Mouse (Mus musculus) splenic B cell, adult 2 months (primary cell): Measurements from ENCODE around the gene Grap2.
A peak's percentile ranks its signal among the peaks of the same experiment; 100 is the strongest.

Experiments used
- DNase-seq: peaks from one replicate; pipeline ENCODE4 v3.0.0-alpha.2; 2011; ENCODE audit warnings: low read depth, low spot score
- H3K27me3 ChIP-seq: 2 replicates; pipeline ENCODE4 v1.6.1; 2012; ENCODE audit warnings: mild to moderate bottlenecking, low read length, moderate library complexity, mixed read lengths; ENCODE audit not compliant: control insufficient read depth, poor library complexity, insufficient read depth, severe bottlenecking
- H3K36me3 ChIP-seq: 2 replicates; pipeline ENCODE4 v1.6.1; 2012; ENCODE audit warnings: mild to moderate bottlenecking, low read length, moderate library complexity, mixed read lengths; ENCODE audit not compliant: control insufficient read depth, poor library complexity, insufficient read depth, severe bottlenecking

Grap2 gene

DNA sequence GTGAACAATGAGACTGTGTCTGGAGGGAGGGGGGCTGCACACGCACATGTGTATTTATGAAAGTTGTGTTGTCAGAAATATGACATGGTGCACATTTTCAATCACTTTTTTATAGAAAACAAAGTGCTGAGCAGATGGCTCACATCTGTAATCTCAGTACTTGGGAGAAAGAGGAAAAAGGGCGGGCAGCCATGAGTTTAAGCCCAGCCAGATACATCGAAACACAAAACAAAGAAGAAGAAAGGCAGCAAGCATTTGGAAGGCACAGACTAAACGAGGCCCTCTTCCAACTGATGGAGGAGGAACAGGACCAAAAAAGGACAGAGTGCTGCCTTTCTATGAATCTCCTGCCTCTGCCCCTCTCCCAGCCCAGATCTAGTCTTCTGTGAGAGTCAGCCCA, 88.6 kb downstream of the Grap2 start:
- DNase-seq, result no peak
- H3K36me3 ChIP-seq, result no peaks in the 10 kb centered on the region
- H3K27me3 ChIP-seq, result no peaks in the 10 kb centered on the region

DNA sequence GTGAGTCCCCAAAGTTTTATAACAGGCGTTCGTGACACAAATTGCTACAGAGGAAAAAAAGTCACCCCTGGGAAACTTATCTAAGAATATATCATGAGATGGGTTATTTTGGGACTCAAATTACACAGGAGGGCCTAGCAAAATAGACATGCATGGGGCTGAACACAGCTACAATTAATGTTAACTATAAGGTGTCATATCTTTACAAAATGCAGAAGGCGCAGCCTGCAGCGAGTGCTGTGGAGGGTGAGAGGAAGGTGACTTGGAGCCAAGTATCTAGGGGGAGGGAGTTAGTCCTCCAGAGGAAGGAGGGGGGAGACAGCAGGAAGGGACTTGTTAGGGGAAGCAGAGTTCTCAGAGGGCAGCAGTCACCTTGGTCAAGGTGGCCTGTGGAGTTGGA, 92.0 kb downstream of the Grap2 start:
- no peaks in the 10 kb centered on the region for H3K36me3 ChIP-seq
- no peak for DNase-seq

DNA sequence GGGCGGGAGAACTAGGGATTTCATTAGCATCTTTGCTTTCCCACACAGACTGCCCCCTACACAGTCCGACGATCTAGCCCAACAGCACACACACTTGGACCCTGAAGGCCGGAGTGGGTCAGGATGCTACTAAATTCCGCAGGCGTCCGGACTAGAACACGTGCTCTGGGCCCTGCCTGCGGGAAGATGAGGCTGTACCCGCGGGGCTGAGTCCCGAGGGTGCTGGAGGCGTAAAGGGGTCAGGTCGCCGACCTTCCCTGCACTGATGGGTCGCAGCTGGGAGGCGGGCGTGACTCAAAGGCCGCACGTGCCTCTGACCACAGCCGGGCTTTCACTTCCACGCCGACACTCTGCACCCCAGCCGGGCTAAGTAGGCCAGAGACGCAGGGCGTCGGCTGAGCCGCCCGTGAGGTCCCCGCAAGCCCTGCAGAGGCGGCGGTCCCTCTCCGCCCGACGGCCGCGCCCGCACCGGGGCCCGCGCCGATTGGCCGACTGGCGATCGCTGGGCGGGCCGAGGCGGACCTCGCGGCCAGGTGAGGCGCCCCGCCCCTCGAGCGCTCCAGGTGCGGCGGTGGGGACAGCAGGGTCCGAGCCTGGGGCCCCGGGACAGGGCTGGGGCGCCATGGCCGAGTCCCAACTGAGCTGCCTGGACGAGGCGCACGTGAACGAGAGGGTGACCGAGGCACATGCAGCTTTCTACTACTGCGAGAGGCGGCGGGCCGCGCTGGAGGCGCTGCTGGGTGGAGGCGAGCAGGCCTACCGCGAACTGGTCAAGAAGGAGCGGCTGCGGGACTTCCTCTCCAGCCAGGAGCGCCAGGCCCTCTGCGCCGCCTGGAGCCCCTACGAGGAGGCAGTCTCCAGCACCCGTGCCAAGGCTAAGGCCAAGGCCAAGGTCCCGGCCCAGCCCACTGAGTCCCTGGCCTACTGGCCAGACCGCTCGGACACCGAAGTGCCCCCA, 99.2 kb downstream of the Grap2 start, which contains the start of gene Fam83f:
Gene Fam83f (plus strand): TSS at position 553 of the 958 bp plus-strand sequence.
- Histone ChIP-seq H3K36me3 (no peaks in the 10 kb centered on the region), H3K27me3 (no peaks in the 10 kb centered on the region)
- DNase-seq, result peak; percentile 87

More for the DNA sequence above, 92.0 kb downstream of the Grap2 start:
- H3K27me3 ChIP-seq, result no peaks in the 10 kb centered on the region

- Histone ChIP-seq H3K36me3 (no peaks in the 10 kb centered on the region), H3K27me3 (no peaks in the 10 kb centered on the region)
- no peak for DNase-seq
These were observed 100.4 kb downstream of the Grap2 start for GRCm38 (mm10) chr15:80672810-80673209.

GRCm38 (mm10) chr15:80673337-80674095, 101.1 kb downstream of the Grap2 start:
- no peak for DNase-seq
- Histone ChIP-seq H3K27me3 (no peaks in the 10 kb centered on the region), H3K36me3 (no peaks in the 10 kb centered on the region)

GRCm38 (mm10) chr15:80674700-80675099, 102.3 kb downstream of the Grap2 start:
- DNase-seq, result no peak
- no peaks in the 10 kb centered on the region for H3K36me3 ChIP-seq
- no peaks in the 10 kb centered on the region for H3K27me3 ChIP-seq

DNA sequence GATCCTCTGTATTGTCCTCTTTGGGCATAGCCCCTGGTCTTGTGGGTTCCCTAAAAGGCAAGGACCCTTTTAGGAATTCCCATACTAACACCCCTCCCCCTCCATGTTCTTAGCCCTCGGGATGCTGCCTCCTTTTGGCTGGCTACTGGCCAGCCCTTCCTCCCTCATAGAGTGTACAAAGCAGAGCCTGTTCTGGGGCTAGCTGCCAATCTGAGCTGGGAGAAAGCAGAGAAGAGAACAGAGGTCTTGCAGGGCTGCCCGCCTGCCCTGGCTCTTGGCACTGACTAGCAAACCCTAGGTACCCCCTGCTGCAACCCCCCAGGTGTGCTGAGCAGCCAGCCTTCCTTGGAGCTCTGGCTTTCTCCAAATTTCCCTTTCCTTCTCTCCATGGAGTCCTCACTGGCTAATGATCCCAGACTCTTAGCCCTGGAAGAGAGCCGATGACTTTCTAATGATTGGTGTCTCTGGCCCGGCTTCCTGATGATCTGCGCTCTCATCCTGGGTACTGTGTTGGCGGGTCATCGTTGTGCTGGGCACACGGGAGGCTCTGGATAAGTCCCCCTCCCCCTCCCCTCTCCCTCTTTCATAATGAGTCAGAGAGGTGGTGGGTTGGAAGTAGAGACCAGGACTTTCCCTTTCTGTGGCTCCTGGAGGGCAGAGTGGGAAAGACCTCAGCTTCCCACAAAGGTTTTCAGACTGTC, 107.3 kb downstream of the Grap2 start:
- no peak for DNase-seq
- H3K27me3 ChIP-seq, result no peaks in the 10 kb centered on the region
- H3K36me3 ChIP-seq, result no peaks in the 10 kb centered on the region

GRCm38 (mm10) chr15:80680347-80681030, 108.1 kb downstream of the Grap2 start:
- no peak for DNase-seq
- Histone ChIP-seq H3K36me3 (no peaks in the 10 kb centered on the region), H3K27me3 (no peaks in the 10 kb centered on the region)

DNA sequence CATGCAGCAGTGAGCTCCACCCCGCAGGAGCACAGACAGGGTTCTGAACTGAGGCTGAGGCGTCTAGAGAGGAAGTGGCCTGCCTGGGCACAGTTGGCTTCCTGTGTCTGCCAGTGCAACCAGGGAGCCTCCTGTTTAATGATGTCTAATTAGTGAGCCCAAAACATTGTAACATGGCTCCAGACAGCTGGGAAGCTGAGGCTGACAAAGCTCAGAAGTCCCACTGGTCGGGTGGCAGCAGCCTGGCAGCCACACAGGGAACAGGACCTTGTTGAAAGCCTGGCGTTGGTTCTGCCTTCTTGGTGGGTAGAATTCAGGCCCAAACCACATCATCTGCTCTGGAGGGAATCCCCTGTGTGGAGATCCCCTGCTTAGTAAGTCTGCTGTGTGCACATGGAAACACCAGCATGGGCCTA, 109.1 kb downstream of the Grap2 start:
- DNase-seq, result peak; percentile 72
- Histone ChIP-seq H3K27me3 (no peaks in the 10 kb centered on the region), H3K36me3 (no peaks in the 10 kb centered on the region)

GRCm38 (mm10) chr15:80682343-80682742, 109.9 kb downstream of the Grap2 start:
- Histone ChIP-seq H3K36me3 (no peaks in the 10 kb centered on the region), H3K27me3 (no peaks in the 10 kb centered on the region)
- DNase-seq, result no peak

DNA sequence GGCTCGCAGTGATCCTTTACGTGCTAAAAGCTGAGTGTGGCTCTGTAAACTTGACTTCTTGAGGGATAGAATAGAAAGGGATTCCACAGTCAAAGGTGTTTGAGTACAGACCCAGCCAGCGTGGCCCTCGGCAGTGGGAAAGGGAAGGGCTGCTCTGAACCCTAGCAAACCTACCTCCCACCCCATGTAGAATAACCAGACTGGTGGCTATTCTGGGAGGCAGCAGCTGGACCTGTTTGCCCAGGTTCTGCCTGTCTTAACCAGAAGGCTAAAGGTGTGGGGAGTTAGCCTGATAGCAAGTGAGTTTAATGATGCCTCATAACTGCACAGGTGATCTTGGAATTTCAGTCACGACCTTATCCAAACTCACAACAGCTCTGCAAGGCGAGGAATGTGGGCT, 110.8 kb downstream of the Grap2 start:
- Histone ChIP-seq H3K27me3 (no peaks in the 10 kb centered on the region), H3K36me3 (no peaks in the 10 kb centered on the region)
- DNase-seq, result no peak

DNA sequence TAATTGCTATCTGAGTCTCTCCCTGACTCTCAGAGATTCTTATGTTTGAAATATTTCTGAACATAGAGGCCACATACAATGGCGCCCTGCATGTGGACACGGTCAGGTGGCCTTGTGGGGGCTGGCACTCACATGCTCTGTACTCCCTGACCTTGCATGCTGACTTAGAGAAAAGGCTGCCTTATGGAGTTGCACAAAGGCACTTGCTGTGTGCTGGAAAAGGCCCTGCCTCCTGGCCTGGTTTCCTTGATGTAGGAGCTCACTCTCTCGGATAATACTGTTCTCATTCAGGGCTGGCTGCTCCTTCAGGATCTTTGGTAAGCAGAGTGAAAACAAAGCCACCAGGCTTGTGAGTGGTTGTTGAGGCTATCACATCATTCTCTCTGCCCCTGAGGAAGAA, 111.6 kb downstream of the Grap2 start:
- Histone ChIP-seq H3K36me3 (no peaks in the 10 kb centered on the region), H3K27me3 (no peaks in the 10 kb centered on the region)

DNA sequence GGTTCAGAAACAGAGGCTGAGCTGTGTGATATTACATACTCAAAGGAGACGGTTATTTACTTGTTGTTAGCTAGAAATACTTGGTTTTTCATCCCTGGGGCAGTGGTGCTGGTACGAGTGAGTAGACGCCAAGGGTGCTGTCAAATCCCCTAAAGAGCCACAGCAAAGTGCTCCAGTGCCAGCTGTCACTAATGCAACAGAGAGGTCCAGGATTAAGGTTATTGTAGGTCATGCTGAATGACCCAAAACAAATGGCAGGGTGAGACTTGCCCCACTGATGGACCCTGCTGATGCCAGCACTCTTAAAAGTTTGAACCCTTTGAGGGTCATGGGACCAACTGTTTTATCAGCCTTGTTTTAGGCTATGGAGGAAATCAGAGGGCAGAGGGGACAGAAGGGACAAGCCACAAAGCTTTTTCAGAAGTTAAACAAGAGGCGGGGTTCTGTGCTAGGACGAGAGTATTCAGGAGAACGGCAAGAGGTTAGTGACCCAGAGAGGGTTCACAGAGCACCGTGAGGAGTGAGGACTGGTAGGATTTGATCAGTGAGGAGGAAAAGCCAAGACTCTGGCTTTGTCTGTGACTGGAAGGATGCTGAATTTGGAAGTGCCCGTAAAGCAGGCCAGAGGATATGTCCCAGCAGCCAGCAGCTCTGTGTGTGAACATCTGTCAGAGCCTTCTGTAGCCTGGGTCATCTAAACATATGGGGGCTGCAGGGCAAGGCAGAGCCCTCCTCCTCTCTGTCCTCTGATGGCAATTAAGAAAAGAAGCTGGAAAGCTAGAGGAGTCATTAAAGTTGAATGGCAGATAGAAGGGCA, 112.6 kb downstream of the Grap2 start:
- Histone ChIP-seq H3K27me3 (no peaks in the 10 kb centered on the region), H3K36me3 (no peaks in the 10 kb centered on the region)
- DNase-seq, result no peak

More for the DNA sequence above, 111.6 kb downstream of the Grap2 start:
- DNase-seq, result no peak

DNA sequence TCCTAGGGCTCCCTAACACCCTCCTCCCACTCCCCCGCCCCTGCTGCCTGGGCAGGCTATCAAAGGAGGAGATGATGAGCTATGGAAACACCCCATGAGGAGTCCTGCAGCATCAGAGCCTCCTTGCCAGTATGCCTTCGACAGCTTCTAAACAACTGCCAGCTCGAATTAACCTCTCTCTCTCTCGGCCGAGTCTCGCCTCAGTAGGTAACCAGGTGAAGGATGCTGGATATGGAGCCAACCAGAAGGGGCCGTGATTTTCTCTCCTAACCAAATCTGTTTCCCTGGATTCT, 113.2 kb downstream of the Grap2 start:
- no peak for DNase-seq
- Histone ChIP-seq H3K27me3 (no peaks in the 10 kb centered on the region), H3K36me3 (no peaks in the 10 kb centered on the region)
